Mouse (Mus musculus) liver, embryonic 14.5 days (tissue): ENCODE results near the gene Cby3. TPM values are rescaled to one million over a fixed set of nuclear protein-coding genes. Genes with fewer than 3 reads are reported as not detected.

Experiments
- ATAC-seq: fragments of 200-750 bp; cut with Nextera tagmentation; 2 replicates; pipeline ENCODE4 v1.8.0; 2017; ENCODE audit warnings: moderate number of reproducible peaks, mild to moderate bottlenecking, moderate library complexity; ENCODE audit not compliant: insufficient read depth
- DNase-seq, 3 experiments: peaks; one replicate each; pipeline ENCODE4 v3.0.0-alpha.2; 2012 to 2013; ENCODE audit warnings: low read depth in 3 of 3, low spot score in 3 of 3
- H3K27ac ChIP-seq: fragments of 300-500 bp; sonication (generic); 2 replicates; pipeline ENCODE4 v1.5.1; 2014; ENCODE audit warnings: moderate library complexity, mild to moderate bottlenecking, control low read depth, inconsistent platforms
- H3K27me3 ChIP-seq: fragments of 300-500 bp; sonication (generic); 2 replicates; pipeline ENCODE4 v1.6.1; 2014; ENCODE audit warnings: mild to moderate bottlenecking, low read length, moderate library complexity; ENCODE audit not compliant: control insufficient read depth, insufficient read depth
- H3K36me3 ChIP-seq: fragments of 300-500 bp; sonication (generic); replicated peaks from 2 replicates; pipeline ENCODE4 v1.6.1; 2014; ENCODE audit warnings: low read depth; ENCODE audit not compliant: control insufficient read depth, insufficient read depth
- H3K4me1 ChIP-seq, 2 experiments: fragments of 200-500 bp in 1 of 2; fragments of 300-500 bp in 1 of 2; sonication (generic) in 1 of 2; replicated peaks; 2 replicates each; pipeline ENCODE4 v1.6.1; 2012 to 2014; ENCODE audit warnings: antibody characterized with exemption in 1 of 2, inconsistent platforms in 1 of 2, low read length in 1 of 2; ENCODE audit not compliant: control insufficient read depth in 2 of 2, insufficient read depth in 2 of 2
- H3K4me2 ChIP-seq: fragments of 300-500 bp; sonication (generic); 2 replicates; pipeline ENCODE4 v1.6.1; 2014; ENCODE audit warnings: low read depth, mild to moderate bottlenecking, control low read depth, moderate library complexity
- H3K4me3 ChIP-seq, 2 experiments: fragments of 200-500 bp in 1 of 2; fragments of 300-500 bp in 1 of 2; sonication (generic) in 1 of 2; 2 replicates each; pipeline ENCODE4 v1.5.1; 2012 to 2014; ENCODE audit warnings: low read depth in 2 of 2, low read length in 2 of 2, mild to moderate bottlenecking in 2 of 2, control low read depth in 1 of 2, inconsistent platforms in 1 of 2, moderate library complexity in 1 of 2; ENCODE audit not compliant: insufficient read depth in 1 of 2
- H3K9ac ChIP-seq: fragments of 300-500 bp; sonication (generic); replicated peaks from 2 replicates; pipeline ENCODE4 v1.6.1; 2014; ENCODE audit warnings: mild to moderate bottlenecking, control low read depth, moderate library complexity
- H3K9me3 ChIP-seq: fragments of 300-500 bp; sonication (generic); 2 replicates; pipeline ENCODE4 v1.6.1; 2016; ENCODE audit warnings: low read length, mixed read lengths; ENCODE audit not compliant: control insufficient read depth
- CTCF ChIP-seq: IDR thresholded peaks from 2 replicates; pipeline ENCODE4 v1.5.1; 2016; ENCODE audit warnings: antibody characterized with exemption, low read depth, control low read depth
- EP300 ChIP-seq: IDR thresholded peaks from 2 replicates; pipeline ENCODE4 v1.6.1; 2016; ENCODE audit warnings: antibody characterized with exemption, low read depth
- WGBS: fragments of 180-500 bp; shearing (Covaris S2); extraction: QIAGEN DNeasy Blood & Tissue Kit; methylation state at CpG from one replicate; pipeline ENCODE4 v1.1.7; 2014; ENCODE audit not compliant: insufficient replicate concordance; 5-methylcytosine and 5-hydroxymethylcytosine counted together
- polyA plus RNA-seq, 2 experiments: library from polyadenylated mRNA; depleted of rRNA in 1 of 2; stranded (reverse) in 1 of 2; unstranded in 1 of 2; fragments of >200 nt; fragmentation: Nextera tagmentation in 1 of 2; extraction: Ambion mirVana in 1 of 2; gene quantifications; 2 replicates each; pipeline versions ENCODE4 v1.2.1 to v1.2.3; 2012 to 2014

The Cby3 gene
- polyA plus RNA-seq, 2 experiments: not detected

DNA sequence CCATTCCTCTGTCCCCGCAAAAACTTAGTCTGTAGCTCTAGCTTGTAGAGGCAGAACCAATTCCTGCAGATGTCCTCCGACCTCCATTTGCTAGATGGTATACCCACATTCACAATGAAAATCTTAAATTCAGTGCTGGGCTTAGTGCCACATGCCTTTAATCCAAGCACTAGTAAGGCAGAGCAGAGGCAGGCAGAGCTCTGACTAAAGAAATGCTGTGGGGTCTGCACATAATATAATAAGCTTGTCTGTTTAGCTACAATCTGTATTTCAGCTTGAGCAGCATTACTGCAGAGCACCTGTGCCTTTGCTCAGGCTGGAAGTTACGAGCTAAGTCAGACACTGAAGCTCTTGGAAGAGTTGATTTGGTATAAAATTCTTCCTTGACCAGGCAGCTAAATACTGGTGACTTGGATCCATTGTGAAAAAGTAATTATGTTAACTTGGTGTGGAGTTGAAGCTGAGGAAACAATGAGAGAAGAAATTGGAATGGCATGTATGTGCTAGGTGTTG lies 33.0 kb downstream of the Cby3 start:
- H3K27me3 ChIP-seq: no peaks in the 10 kb centered on the region
- H3K9ac ChIP-seq: no peak overlapping the region
- TF ChIP-seq CTCF (no peak), EP300 (no peak)
- no peak overlapping the region for H3K4me2 ChIP-seq
- H3K4me3 ChIP-seq: no peak overlapping the region
- no peaks in the 10 kb centered on the region for H3K9me3 ChIP-seq
- WGBS: 80% methylated on average over 3 of the region's 3 CpGs
- no peaks in the 10 kb centered on the region for H3K4me1 ChIP-seq
- ATAC-seq: no peak
- no peak for DNase-seq
- peaks cover 36% of the 10 kb centered on the region for H3K36me3 ChIP-seq
- no peak overlapping the region for H3K27ac ChIP-seq

DNA sequence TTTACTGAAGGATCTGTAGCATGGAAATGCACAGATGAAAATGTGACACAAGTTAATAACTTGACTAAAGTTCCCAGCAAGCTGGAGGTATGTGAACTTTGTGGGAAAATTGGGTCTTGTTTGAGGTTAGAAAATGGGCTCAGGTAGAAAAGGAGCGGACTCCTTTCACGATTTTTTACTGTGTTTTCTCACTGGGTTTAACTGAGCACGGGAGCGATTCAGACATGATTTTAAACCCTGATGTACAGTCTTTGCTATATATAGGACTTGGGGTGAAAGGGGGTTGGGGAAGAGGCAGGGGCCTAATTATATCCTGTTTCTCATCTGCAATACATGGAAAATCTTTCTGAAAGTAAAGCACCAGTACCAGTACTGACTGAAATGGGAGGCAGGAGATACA lies 33.4 kb downstream of the Cby3 start:
- Histone ChIP-seq H3K4me1 (no peaks in the 10 kb centered on the region), H3K9ac (no peak overlapping the region), H3K27ac (no peak overlapping the region), H3K4me2 (no peak overlapping the region), H3K27me3 (no peaks in the 10 kb centered on the region), H3K9me3 (no peaks in the 10 kb centered on the region), H3K36me3 (peaks cover 31% of the 10 kb centered on the region), H3K4me3 (no peak overlapping the region)
- no peak for ATAC-seq
- TF ChIP-seq EP300 (no peak), CTCF (no peak)
- DNase-seq: no peak
- WGBS: 81% methylated on average over 4 of the region's 4 CpGs

DNA sequence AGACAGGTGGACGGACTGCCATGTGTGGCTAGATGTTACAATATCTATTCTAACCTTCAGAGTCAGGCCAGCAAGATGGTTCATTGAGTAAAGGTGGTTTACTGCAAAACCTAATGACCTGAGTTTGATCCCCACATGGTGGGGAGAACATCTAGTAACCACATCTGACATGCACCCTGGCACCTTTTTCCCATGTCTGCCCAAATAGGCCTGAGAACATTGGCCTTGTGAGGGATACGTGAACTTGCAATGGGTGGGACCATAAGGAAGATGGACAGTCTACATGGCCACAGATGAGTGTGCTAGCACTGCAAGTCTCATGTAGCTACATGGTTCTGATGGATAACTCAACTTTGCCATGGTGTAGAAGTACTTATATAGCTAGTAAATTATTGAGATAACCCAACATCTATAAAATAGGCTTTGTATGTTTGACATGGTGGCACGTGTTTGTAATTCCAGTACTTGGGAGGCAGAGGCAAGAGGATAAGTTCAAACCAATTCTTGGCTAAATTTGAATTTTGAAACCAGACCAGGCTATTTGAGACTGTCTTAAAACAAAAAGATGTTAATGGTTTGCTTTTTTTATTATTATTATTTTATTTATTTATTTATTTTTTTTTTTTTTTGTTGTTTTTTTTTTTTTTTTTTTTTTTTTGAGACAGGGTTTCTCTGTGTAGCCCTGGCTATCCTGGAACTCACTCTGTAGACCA lies 34.1 kb downstream of the Cby3 start:
- ATAC-seq (no peak), DNase-seq (no peak)
- WGBS: 89% methylated on average over 3 of the region's 3 CpGs
- H3K4me1 ChIP-seq: no peaks in the 10 kb centered on the region
- H3K27ac ChIP-seq: no peak overlapping the region
- no peak overlapping the region for H3K9ac ChIP-seq
- H3K9me3 ChIP-seq: no peaks in the 10 kb centered on the region
- no peaks in the 10 kb centered on the region for H3K27me3 ChIP-seq
- no peak overlapping the region for H3K4me3 ChIP-seq
- no peak for TF ChIP-seq CTCF
- TF ChIP-seq EP300: no peak
- no peak overlapping the region for H3K4me2 ChIP-seq
- peaks cover 26% of the 10 kb centered on the region for H3K36me3 ChIP-seq

DNA sequence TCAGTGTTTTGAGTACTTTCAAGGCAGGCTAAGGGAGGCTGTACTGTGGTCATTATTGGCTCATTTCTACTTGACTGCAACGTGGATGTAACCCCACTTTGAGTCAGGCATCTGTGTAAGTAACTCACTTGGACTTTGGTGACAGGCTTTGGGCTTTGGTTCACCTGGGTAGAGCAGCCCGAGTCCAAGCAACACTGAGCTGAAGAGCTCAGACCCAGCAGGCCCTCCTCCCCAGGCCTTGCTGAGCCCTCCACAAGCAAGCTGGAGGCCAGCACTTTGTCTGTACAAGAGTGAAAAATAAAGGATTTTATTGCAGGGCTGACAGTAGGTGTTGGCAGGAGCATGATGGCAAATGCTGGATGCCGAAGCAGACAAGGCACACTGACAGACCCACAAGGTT lies 34.7 kb downstream of the Cby3 start:
- Histone ChIP-seq H3K4me3 (no peak overlapping the region), H3K27me3 (no peaks in the 10 kb centered on the region), H3K4me1 (no peaks in the 10 kb centered on the region), H3K27ac (no peak overlapping the region), H3K9me3 (no peaks in the 10 kb centered on the region), H3K36me3 (peaks cover 23% of the 10 kb centered on the region), H3K9ac (no peak overlapping the region), H3K4me2 (no peak overlapping the region)
- DNase-seq (no peak), ATAC-seq (no peak)
- TF ChIP-seq CTCF (no peak), EP300 (no peak)
- WGBS: 67% methylated on average over 3 of the region's 3 CpGs

DNA sequence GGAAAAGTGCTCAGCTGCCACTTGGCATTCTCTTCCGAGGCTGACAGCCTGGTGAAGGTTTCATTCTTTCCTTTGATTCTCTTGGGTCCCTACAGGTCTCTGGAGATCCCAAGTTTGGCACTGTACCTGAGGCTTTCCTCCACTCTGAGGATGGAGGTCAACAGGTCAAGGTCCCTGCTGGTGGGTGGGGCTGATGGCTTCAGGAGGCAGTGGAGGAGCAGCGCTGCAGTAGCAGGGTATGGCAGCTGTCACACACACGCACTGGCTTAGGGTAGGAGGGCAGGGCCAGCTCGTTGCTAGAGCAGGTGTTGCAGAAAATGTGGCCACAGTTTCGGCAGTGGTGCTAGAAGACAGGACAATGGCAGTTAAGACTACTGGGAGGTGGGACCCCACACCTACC lies 35.4 kb downstream of the Cby3 start:
- ATAC-seq (no peak), DNase-seq (no peak)
- Histone ChIP-seq H3K27me3 (no peaks in the 10 kb centered on the region), H3K4me2 (no peak overlapping the region), H3K27ac (no peak overlapping the region), H3K4me3 (no peak overlapping the region), H3K36me3 (peaks cover 19% of the 10 kb centered on the region), H3K4me1 (no peaks in the 10 kb centered on the region), H3K9ac (no peak overlapping the region), H3K9me3 (no peaks in the 10 kb centered on the region)
- 63% methylated on average over 5 of the region's 5 CpGs for WGBS
- TF ChIP-seq CTCF (no peak), EP300 (no peak)
